Mouse (Mus musculus) layer of hippocampus, adult 9-11 months (tissue): ENCODE measurements at regions not wholly inside any gene's neighbourhood (a gene's known extent, or its start where the extent isn't known, plus 50 kb on each side); places are given as distances from the start of the nearest gene placed in this dataset.

Source experiments
- DNase-seq: peaks from one replicate; pipeline ENCODE4 v3.0.0; 2022

GRCm38 (mm10) chr10:68842023-68842735 lies 118.7 kb downstream of the Tmem26 start:
- no peak for DNase-seq

- no peak for DNase-seq
Observed at GRCm38 (mm10) chr10:68844066-68844465, 120.6 kb downstream of the Tmem26 start.

GRCm38 (mm10) chr10:68844596-68844995 lies 121.2 kb downstream of the Tmem26 start:
- DNase-seq: no peak

GRCm38 (mm10) chr10:68851153-68851552 lies 127.7 kb downstream of the Tmem26 start:
- DNase-seq: no peak

- no peak for DNase-seq
Observed at GRCm38 (mm10) chr10:68855934-68856891, 132.8 kb downstream of the Tmem26 start.

GRCm38 (mm10) chr10:68864606-68865378 lies 141.3 kb downstream of the Tmem26 start:
- DNase-seq: no peak

GRCm38 (mm10) chr10:68865776-68866175 lies 142.3 kb downstream of the Tmem26 start:
- DNase-seq: no peak

GRCm38 (mm10) chr10:68867361-68867760 lies 143.9 kb downstream of the Tmem26 start:
- no peak for DNase-seq

GRCm38 (mm10) chr10:68872102-68872501 lies 148.7 kb downstream of the Tmem26 start:
- DNase-seq: no peak

- DNase-seq: no peak
Observed at GRCm38 (mm10) chr10:68875641-68876040, 152.2 kb downstream of the Tmem26 start.

GRCm38 (mm10) chr10:68893100-68893841 lies 169.8 kb downstream of the Tmem26 start:
- DNase-seq: no peak

GRCm38 (mm10) chr10:68894121-68894520 lies 170.7 kb downstream of the Tmem26 start:
- DNase-seq: no peak

- DNase-seq: no peak
Observed at GRCm38 (mm10) chr10:68897524-68897923, 174.1 kb downstream of the Tmem26 start.

GRCm38 (mm10) chr10:68901168-68901567 lies 177.7 kb downstream of the Tmem26 start:
- no peak for DNase-seq

GRCm38 (mm10) chr10:68902670-68903069 lies 179.2 kb downstream of the Tmem26 start:
- DNase-seq: peak; percentile 30

- DNase-seq: no peak
Observed at GRCm38 (mm10) chr10:68904337-68904736, 180.9 kb downstream of the Tmem26 start.

- peak; percentile 51 for DNase-seq
Observed at GRCm38 (mm10) chr10:68908236-68908635, 184.8 kb downstream of the Tmem26 start.

- no peak for DNase-seq
Observed at GRCm38 (mm10) chr10:68909018-68909417, 185.6 kb downstream of the Tmem26 start.

GRCm38 (mm10) chr10:68916147-68916546 lies 192.7 kb downstream of the Tmem26 start:
- no peak for DNase-seq

- DNase-seq: no peak
Observed at GRCm38 (mm10) chr10:68935843-68936242, 212.4 kb downstream of the Tmem26 start.

GRCm38 (mm10) chr10:68943239-68943638 lies 208.0 kb upstream of the Rhobtb1 start:
- no peak for DNase-seq

- no peak for DNase-seq
Observed at GRCm38 (mm10) chr10:68956539-68956938, 194.7 kb upstream of the Rhobtb1 start.
